Mouse (Mus musculus) frontal cortex, postnatal 10 days (tissue): Measurements from ENCODE around the gene Myh4.

Experiments
- DNase-seq, 2 experiments: peaks; one replicate each; pipeline ENCODE4 v3.0.0; 2022; ENCODE audit warnings: low spot score in 2 of 2, mixed read lengths in 1 of 2

Myh4 gene

DNA sequence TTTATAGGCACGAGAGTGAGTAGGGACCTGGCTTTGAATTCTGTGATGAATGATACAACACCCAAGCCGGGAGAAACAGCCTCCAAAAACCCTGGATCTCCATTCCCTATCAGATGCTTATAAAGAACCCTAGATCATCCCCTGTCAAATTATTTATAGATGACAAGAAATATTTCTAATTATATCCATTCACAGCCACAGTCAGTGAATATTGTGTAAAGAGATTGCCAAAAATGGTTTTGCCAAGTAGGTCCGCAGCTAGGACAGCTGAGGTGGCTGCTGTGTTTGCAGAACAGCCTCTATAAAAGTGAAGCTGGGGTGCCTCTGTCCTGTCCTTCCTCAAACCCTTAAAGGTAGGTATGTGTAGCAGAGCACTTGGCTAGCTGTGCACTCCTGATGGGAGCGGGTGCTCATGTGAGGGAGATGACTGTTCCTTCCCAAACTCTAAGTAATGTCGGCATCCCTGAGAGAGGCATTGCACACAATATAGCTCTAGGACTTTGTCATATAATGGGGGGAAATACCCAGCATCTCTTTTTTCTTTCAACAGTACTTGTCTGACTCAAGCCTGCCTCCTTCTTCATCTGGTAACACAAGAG, at the start of gene Myh4:
Gene Myh4 (plus strand): TSS at position 549 of the 599 bp plus-strand sequence.
- DNase-seq, result no peak

DNA sequence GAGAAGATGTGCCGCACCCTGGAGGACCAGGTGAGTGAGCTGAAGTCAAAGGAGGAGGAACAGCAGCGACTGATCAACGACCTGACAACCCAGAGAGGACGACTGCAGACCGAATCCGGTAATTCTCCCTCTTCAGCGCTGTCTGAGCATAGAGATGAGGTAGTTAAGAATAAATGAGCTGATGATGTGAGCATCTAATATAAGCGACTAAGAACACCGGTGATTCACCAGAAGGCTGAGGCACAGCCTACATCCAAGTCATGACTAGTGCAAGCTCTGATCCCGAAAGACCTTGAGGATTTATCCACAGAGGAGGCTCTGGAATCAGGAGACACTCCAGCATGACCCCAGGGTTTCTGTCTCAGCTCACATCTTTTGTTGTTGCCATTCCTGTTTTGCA, 47.5 kb upstream of the Myh4 start:
- DNase-seq, result no peak

DNA sequence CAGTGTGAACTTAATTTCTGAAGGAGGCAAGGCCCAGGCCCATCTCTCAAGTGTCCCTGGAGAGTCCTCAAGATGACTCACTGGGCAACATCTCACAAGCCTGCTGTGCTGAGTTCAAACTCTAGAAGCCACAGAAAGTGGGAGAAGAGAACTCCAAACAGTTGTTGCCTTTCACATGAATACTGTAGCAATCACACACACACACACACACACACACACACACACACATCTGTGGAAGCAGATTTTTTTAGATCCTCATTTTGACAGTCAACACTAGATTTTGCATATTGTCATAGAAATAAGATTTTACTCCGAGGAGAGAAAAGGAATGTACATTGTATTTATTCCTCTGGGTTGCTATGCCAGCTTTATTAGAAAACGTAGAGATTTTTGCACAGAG, 47.0 kb upstream of the Myh4 start:
- peak in 1 of 2 experiments; percentile 23 for DNase-seq

DNA sequence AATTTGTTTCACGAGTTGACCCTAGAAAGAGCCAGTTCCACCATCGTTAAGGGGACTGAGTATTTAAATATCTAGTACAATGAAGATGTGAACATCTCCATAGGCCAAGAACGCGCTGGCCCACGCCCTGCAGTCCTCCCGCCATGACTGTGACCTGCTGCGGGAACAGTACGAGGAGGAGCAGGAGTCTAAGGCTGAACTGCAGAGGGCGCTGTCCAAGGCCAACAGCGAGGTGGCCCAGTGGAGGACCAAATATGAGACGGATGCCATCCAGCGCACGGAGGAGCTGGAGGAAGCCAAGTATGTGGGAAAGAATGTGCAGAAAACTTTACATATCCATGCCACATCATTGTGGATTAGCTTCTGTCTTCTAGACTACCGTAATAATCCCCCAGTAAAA, 46.3 kb upstream of the Myh4 start:
- DNase-seq, result no peak

DNA sequence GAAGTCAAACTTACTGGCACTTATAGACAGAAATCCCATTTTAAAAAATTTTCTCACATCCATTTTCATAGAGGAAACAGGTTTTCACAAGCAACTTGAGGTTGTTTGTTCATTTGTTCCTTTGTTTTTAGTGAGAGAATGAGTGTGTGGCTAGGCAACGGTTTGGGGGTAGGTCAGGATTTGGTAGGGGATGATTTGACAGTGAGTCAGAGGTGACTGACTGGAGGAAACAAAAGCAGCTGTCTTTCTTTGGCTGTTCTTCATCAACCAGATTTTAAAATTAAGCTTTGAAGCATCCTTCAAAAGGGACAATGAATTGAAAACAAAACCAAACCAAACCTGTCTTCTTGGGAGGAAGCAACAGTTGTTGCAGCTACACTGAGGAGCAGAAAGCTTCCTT, 38.5 kb upstream of the Myh4 start:
- no peak for DNase-seq

DNA sequence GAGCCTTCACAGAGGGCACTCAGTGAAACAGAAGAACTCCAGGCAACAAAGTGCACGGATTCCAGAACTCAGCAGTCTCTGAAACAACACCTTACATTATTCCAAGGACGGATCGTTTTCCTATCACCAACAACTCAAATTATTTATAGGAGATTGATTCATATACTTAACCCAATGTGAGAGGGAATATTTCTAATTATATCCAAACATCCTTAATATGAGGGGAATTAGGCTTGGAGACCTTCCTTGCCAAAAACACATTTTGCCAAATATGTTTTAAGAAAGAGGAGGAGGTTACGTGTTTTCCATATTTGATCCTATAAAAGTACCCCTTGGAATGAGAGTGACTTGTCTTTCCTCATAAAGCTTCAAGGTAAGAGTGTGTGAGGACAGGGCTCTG, 38.1 kb upstream of the Myh4 start, which contains the start of gene Myh1:
Gene Myh1 (plus strand): TSS at position 301 of the 400 bp plus-strand sequence.
- no peak for DNase-seq

DNA sequence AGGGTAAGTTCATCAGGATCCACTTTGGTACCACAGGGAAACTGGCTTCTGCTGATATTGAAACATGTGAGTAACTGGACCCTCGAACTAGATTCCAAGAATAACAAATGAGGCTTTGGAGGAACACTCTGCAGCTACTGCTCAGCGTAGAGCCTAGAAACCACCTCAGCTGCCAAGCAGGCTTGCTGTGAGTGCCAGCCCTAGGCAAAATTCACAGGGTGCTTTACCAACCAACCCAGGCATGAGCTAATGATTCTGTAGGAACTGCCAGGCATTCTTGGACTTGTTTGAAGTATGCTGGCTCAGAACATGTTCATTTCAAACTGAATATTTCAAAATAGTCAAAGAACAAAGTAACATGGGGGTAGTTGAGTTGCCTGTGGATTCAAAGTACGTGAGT, 33.1 kb upstream of the Myh4 start:
- no peak for DNase-seq

DNA sequence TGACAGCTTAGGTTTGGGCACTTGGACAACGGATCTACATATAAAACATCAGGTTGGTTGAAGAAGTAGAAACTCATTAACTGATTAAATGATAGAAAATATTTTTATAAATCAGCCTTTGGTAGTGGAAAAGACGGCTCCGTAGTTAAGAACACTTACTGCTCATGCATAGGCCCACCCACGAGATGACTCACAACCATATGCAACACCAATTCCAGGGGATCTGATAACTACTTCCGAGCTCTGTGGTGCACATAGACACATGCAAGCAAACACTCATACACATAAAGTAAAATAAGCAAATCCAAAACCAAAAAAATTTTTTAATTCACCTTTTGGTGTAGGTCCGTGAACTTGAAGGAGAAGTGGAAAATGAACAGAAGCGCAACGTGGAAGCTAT, 16.0 kb upstream of the Myh4 start:
- DNase-seq, result no peak

DNA sequence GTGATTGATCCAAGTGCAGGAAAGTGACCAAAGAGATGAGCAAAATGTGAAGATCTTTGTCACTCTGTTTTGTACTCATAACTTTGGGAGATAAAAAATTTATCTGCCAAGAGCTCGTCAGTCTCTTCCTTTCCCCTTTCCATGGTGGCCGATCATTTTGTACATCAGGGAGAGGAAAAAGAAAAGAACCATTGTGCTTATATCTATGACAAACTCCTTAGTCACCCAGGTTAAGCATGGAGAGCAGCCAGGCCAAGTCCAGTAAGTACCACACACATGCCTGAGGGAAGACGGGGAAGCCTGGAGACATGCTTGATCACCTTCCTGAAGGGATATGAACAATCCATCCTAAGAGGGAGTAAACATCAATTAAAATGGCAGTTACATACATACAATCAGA, 13.4 kb upstream of the Myh4 start:
- DNase-seq, result no peak

DNA sequence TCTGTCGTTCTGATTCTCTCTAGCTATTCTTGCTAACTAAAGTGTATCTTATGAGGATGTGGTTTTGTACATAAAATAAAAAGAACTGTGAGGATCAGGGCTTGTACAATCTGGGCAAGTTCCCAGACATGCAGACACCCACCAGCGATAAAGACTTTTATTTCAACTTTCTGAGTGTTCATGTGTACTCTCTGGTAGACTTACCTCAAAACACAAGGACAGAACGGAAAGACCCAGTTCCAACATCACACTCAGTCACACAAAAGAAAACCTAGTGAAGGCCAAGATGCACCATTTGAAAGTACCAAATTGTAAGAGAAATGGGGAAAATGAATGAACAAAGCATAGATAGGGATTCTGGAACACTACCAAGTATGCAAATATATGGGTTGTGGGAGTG, 9.1 kb upstream of the Myh4 start:
- DNase-seq, result no peak

DNA sequence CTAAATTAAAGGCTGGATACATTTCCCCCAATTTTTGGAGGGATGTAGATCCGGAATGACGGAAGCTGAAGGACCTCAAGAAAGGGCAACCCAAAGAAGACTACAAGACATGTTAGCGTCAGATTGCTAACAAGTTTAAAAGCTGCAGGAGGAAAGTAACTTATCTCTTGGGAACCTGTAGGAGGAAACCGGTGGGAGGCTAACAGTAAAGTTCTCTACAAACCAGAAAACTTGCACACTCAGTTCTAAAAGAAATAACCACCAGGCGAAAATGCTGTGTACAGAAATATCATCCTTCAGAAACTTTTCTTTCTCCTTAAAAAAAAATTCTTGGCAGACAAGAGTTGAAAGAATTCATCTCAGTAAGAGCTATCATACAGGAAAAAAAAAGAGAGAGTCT, 8.7 kb upstream of the Myh4 start:
- no peak for DNase-seq

DNA sequence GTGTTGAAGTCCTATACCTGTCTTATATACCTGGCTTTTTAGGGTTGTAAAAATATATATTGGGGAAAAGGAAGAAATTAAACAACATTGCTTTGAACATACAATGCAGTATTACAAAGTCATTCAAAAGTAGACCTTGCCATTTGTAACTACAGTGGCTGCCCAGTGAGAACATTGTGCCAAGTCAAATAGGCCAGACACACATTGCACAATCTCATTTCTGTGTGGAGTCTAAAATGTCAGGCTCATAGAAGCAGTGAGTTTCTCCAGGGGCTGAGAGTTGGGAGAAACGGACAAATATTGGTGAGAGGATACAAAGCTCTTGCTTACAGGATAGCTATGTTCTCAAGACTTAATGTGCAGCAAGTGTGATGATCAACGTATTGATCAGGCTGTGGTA, 7.9 kb upstream of the Myh4 start:
- no peak for DNase-seq

DNA sequence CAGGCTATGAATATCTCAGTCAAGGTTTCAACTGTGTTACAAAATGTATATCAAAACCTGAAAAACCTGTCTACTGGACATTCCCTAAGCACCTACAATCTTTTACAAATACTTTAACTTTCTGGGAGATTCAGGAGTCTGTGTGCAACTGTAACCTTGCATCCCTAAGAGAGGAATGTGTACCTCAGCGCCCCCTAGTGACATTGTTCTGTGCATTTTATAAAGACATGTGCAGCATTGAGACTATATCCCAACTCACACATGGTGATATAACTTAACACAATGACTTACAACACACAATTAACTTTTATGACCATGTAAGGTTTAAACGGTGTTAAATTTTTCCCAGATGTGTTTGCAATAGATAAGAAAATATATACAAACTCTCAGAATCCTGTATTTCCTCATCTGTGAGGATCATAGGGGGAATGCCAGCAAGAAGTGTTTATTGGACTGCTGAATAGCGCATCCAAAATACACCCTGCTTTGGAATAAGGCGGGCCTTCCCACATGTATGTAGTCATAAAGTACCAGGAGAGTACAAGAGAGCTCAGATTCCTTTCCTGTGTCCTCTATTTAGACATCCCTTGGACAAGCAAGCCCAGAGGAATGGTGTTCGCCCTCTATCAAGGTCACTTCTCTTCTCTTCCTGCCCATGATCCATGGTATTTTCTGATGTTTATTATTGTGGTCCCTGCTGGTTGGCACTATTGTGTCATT, 2.0 kb upstream of the Myh4 start:
- DNase-seq, result peak in 1 of 2 experiments; percentile 21

DNA sequence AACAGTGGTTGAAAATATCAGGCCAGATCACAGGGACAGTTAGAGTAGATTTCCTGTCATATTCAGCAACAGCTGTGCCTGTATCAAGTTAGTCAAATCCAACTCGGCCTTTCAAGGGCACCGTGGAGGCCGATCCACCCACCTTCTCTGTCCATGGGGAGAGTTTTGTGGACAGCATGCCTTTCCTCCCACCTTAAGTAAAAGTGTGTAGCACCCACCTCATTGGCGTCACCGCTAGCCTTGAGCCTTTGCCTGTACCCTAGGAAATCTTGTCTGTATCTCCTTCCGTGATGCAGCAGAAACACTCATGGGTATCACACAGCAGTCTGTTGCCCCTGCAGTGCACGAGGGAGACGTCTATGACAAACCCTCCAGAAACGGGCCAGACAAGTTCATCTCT, 1.0 kb upstream of the Myh4 start:
- DNase-seq, result no peak

DNA sequence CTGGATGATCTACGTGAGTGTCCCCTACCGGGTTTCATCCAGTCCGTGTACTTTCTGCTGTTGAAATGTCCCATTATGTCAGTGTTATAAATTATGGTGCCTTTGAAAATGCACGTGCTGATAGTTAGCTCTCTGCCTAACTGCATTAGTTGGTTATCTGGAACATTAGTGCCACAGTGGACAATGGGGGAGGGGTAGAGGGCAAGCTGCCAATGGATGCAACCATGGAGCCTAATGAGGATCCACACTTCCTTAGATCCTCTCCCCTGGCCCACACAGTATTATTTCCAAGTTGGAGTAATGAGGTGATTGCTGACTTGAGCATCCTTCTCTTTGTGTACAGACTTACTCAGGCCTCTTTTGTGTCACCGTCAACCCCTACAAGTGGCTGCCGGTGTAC, 3.2 kb downstream of the Myh4 start:
- DNase-seq, result no peak

DNA sequence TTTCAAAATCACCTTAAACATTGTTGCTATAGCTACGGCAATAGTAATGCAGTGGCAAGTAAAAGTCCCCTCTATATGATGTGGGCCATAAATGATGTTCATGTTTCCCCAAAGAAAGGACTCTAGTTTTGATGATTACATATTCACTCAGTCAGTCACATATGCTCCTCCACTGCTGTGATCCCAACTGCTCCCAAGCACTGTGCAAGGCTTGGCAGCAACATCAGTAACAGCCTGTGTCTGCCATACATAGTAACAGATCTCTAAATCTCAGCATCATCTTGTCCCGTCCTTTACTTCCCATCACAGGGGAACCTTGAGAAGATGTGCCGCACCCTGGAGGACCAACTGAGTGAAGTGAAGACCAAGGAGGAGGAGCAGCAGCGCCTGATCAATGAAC, 15.9 kb downstream of the Myh4 start:
- DNase-seq, result peak in 1 of 2 experiments; percentile 12

DNA sequence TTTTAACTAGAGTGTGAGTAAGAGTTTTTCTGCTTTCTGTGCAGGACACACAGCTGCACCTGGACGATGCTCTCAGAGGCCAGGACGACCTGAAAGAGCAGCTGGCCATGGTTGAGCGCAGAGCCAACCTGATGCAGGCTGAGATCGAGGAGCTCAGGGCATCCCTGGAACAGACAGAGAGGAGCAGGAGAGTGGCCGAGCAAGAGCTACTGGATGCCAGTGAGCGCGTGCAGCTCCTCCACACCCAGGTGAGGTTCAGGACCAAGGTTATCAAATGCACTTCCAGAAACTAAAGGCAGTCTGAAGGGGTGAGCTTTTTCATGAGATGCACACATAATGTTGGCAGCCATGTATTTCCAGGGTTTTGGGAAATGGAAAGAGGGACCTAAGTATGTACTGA, 19.2 kb downstream of the Myh4 start:
- no peak for DNase-seq

DNA sequence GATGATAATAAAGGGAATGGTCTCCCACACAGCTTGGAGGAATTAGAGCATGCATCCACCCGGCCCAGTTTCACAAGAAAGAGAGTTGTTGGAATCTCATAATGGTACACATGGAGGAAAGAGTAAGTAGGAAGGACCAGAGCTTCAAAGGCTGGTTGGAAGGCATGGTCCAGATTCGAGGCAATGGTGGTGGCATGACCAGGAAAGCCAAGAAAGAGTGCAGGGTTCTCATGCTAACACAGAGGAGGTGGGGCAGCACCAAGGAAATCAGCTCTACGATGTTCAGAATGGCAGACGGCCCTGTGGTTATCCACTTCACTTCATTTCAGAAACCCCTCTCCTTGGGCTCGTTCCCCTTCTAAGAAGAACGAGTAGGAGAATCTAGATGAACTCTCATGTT, 23.1 kb downstream of the Myh4 start:
- DNase-seq, result no peak

DNA sequence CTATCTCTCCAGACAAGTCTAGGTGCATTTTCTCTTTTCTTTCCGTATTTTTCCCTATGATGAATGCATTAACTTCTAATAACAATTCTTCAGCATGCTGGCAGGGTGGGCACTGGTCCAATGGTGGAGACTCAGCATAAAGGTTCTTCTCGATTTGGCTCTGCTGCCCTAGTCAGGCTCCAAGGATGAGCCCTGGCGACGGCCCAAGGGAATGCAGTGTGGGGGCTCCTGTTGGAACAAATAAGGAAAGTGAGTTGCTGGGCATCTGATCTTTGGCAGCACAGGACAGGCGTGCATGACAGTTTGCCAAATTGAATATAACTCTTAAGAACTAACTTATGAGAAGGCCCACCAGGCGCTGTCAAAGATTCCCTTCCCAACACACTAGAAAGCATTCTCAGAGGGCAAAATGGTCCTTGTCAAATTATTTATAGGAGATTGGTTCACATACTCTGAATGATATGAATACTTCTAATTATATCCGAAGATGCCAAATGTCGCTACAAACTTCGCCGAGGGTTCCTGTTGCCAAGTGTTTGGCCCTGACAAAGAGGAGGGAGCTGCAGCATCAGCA, 38.9 kb downstream of the Myh4 start, which contains the start of gene Myh8:
Gene Myh8 (plus strand): TSS at position 524 of the 574 bp plus-strand sequence.
- peak in 1 of 2 experiments; percentile 14 for DNase-seq

DNA sequence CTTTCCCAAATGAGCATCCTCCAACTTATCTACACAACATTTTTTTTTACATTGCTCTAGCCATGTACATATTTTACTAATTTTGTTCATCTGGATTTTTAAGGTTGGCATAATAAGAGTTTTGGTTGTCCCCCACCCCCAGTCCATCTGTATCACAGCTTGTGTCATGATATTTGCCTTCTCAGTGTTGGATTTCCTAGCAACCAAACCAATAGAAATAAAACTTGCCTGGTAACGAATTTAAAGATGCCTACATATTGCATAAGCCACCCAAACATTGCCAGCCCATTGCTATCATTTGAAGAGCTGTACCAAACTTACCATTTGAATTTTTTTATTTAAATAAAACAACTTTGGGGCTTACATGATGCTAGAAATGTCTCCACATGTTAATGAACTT, 55.6 kb downstream of the Myh4 start:
- DNase-seq, result no peak
